Mouse (Mus musculus) kidney, embryonic 15.5 days (tissue): ENCODE results near the gene Lst1. TPM values are rescaled to one million over a fixed set of nuclear protein-coding genes. Genes with fewer than 3 reads are reported as not detected.

Experiments used
- ATAC-seq: fragments of 200-750 bp; cut with Nextera tagmentation; replicated peaks from 2 replicates; pipeline ENCODE4 v1.8.0; 2017; ENCODE audit warnings: moderate TSS enrichment; ENCODE audit not compliant: low FRiP score
- H3K27ac ChIP-seq: fragments of 300-500 bp; sonication (generic); 2 replicates; pipeline ENCODE4 v1.5.1; 2015; ENCODE audit warnings: mild to moderate bottlenecking, inconsistent platforms
- H3K27me3 ChIP-seq: fragments of 300-500 bp; sonication (generic); 2 replicates; pipeline ENCODE4 v1.6.1; 2015; ENCODE audit warnings: inconsistent platforms
- H3K36me3 ChIP-seq: fragments of 300-500 bp; sonication (generic); 2 replicates; pipeline ENCODE4 v1.6.1; 2015; ENCODE audit warnings: inconsistent platforms
- H3K4me1 ChIP-seq: fragments of 300-500 bp; sonication (generic); 2 replicates; pipeline ENCODE4 v1.6.1; 2015; ENCODE audit warnings: inconsistent platforms
- H3K4me2 ChIP-seq: fragments of 300-500 bp; sonication (generic); 2 replicates; pipeline ENCODE4 v1.6.1; 2015; ENCODE audit warnings: moderate library complexity, mild to moderate bottlenecking, inconsistent platforms
- H3K4me3 ChIP-seq: fragments of 300-500 bp; sonication (generic); replicated peaks from 2 replicates; pipeline ENCODE4 v1.5.1; 2015; ENCODE audit warnings: mild to moderate bottlenecking, inconsistent platforms
- H3K9ac ChIP-seq: fragments of 300-500 bp; sonication (generic); 2 replicates; pipeline ENCODE4 v1.6.1; 2015; ENCODE audit warnings: mild to moderate bottlenecking, inconsistent platforms
- H3K9me3 ChIP-seq: fragments of 300-500 bp; sonication (generic); replicated peaks from 2 replicates; pipeline ENCODE4 v1.6.1; 2016; ENCODE audit warnings: inconsistent platforms
- whole genome bisulfite sequencing: fragments of 180-500 bp; shearing (Covaris S2); methylation state at CpG from one replicate; pipeline ENCODE4 v1.1.7; 2015; ENCODE audit warnings: mixed read lengths; 5-methylcytosine and 5-hydroxymethylcytosine counted together
- polyA plus RNA-seq: library from polyadenylated mRNA; unstranded; fragments of >200 nt; fragmentation: Nextera tagmentation; extraction: Ambion mirVana; gene quantifications from 2 replicates; pipeline ENCODE4 v1.2.1, GENCODE M21; 2015

The Lst1 gene
- polyA plus RNA-seq, 1 experiment from 2014 or later, result 12.1 TPM

GRCm38 (mm10) chr17:35204494-35205379 lies 16.5 kb upstream of the Lst1 start, which contains the start of gene Lta:
Lta (minus strand) TSS chr17:35205351.
- Histone ChIP-seq H3K9ac (no peak within 1 kb of the TSS), H3K4me1 (peaks cover 10% of the 10 kb centered on the region), H3K9me3 (no peaks in the 10 kb centered on the region), H3K4me3 (no peak within 1 kb of the TSS), H3K27me3 (peaks cover 53% of the 10 kb centered on the region), H3K36me3 (no peaks in the 10 kb centered on the region), H3K4me2 (no peak within 1 kb of the TSS), H3K27ac (no peak within 1 kb of the TSS)
- WGBS, result 38% methylated on average over 20 of the region's 20 CpGs
- ATAC-seq, result no peak

DNA sequence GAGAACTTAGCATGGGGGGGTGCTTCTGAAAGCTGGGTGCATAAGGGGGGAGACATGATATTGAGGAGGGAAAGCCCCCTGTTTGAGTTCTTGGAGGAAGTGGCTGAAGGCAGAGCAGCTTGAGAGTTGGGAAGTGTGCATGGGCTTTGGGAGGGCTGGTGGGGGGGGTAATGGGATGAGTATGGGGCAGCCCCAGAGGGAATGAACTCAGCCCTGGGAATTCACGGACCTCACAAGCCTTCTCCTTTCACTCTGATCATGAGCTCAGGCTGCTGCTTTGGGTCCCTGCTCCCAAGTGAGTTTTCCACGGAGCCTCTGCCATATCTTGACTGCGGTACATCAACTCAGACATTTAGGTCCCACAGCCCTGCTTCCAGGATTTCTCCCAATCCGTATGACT lies 14.2 kb upstream of the Lst1 start:
- no peaks in the 10 kb centered on the region for H3K36me3 ChIP-seq
- no peak overlapping the region for H3K9ac ChIP-seq
- no peak overlapping the region for H3K4me3 ChIP-seq
- peaks cover 66% of the 10 kb centered on the region for H3K27me3 ChIP-seq
- WGBS, result 78% methylated on average over 4 of the region's 4 CpGs
- no peak for ATAC-seq
- no peaks in the 10 kb centered on the region for H3K9me3 ChIP-seq
- no peak overlapping the region for H3K4me2 ChIP-seq
- no peak overlapping the region for H3K27ac ChIP-seq
- H3K4me1 ChIP-seq, result peaks cover 10% of the 10 kb centered on the region

DNA sequence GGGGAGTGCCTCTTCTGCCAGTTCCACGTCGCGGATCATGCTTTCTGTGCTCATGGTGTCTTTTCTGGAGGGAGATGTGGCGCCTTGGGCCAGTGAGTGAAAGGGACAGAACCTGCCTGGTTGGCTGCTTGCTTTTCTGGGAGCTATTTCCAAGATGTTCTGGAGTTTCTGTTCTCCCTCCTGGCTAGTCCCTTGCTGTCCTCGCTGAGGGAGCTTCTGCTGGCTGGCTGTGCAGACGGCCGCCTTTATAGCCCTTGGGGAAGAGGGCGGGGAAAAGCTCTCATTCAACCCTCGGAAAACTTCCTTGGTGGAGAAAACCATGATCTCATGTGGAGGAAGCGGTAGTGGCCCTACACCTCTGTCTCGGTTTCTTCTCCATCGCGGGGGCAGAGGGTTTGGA lies 13.5 kb upstream of the Lst1 start, which contains the start of gene Tnf:
Tnf (minus strand) TSS at position 221 of the 400 bp plus-strand sequence.
- 29% methylated on average over 13 of the region's 13 CpGs for WGBS
- Histone ChIP-seq H3K4me2 (peak within 1 kb of the TSS; percentile 35), H3K4me3 (0 out of 2 replicates have a peak within 1 kb of the TSS, but pooled peaks have one; percentile 4), H3K36me3 (no peaks in the 10 kb centered on the region), H3K4me1 (peaks cover 10% of the 10 kb centered on the region), H3K9ac (no peak within 1 kb of the TSS), H3K9me3 (no peaks in the 10 kb centered on the region), H3K27ac (no peak within 1 kb of the TSS), H3K27me3 (peaks cover 70% of the 10 kb centered on the region)
- ATAC-seq, result no peak

GRCm38 (mm10) chr17:35201128-35201527 lies 12.9 kb upstream of the Lst1 start:
- Histone ChIP-seq H3K9me3 (no peaks in the 10 kb centered on the region), H3K27ac (no peak overlapping the region), H3K4me1 (peaks cover 12% of the 10 kb centered on the region), H3K27me3 (peaks cover 77% of the 10 kb centered on the region), H3K4me3 (no peak overlapping the region), H3K4me2 (no peak overlapping the region), H3K9ac (no peak overlapping the region), H3K36me3 (no peaks in the 10 kb centered on the region)
- no peak for ATAC-seq
- WGBS, result 62% methylated on average over 11 of the region's 11 CpGs

- H3K9me3 ChIP-seq, result no peaks in the 10 kb centered on the region
- H3K27ac ChIP-seq, result no peak overlapping the region
- no peak overlapping the region for H3K4me2 ChIP-seq
- ATAC-seq, result no peak
- peaks cover 19% of the 10 kb centered on the region for H3K4me1 ChIP-seq
- H3K4me3 ChIP-seq, result no peak overlapping the region
- 89% methylated on average over 11 of the region's 11 CpGs for WGBS
- no peaks in the 10 kb centered on the region for H3K36me3 ChIP-seq
- peaks cover 83% of the 10 kb centered on the region for H3K27me3 ChIP-seq
- H3K9ac ChIP-seq, result no peak overlapping the region
These were observed 12.2 kb upstream of the Lst1 start for GRCm38 (mm10) chr17:35200398-35200797.

DNA sequence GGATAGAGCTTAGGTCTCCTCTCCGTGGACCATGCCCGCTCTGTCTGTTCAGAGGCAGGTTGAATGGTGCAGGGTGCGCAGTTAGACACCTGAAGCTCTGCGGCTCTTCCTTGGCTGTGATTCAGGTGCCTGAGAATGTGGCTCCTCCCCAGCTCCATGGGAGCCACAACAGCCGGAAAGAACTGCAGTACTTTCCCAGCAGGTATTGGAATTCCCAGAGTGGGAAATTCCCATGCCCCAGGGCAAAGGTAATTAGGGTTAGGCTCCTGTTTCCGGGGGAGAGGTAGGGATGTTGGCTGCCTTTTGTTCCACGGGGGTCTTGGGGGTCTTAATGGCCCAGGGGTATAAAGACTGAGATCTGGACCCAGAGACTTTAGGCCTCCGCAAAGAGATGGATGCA lies 10.7 kb upstream of the Lst1 start:
- Histone ChIP-seq H3K4me3 (no peak overlapping the region), H3K4me2 (no peak overlapping the region), H3K9ac (no peak overlapping the region), H3K9me3 (no peaks in the 10 kb centered on the region), H3K4me1 (peaks cover 26% of the 10 kb centered on the region), H3K27me3 (peaks cover 88% of the 10 kb centered on the region), H3K27ac (no peak overlapping the region), H3K36me3 (no peaks in the 10 kb centered on the region)
- 31% methylated on average over 8 of the region's 8 CpGs for WGBS
- ATAC-seq, result no peak

DNA sequence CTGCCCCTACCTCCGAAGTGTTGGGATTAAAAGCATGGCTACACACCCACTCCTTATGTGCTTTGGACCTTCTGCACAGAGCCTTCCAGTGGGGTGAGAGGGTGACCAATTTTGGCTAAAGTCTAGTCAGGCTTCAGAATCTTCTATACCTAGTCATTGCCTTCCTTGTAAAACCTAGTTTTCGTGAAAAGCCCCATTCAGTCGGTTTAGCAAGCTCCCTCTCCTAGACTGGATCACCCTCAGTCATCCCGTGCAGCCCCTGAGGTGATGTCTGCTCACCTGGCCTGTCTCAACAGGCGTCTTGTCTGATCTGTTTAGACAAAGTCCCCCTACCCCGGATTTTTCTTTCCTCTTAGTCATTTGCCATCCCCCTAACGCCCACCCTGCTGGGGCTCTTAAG lies 9.8 kb upstream of the Lst1 start:
- no peaks in the 10 kb centered on the region for H3K36me3 ChIP-seq
- no peak overlapping the region for H3K4me3 ChIP-seq
- peaks cover 87% of the 10 kb centered on the region for H3K27me3 ChIP-seq
- WGBS, result 71% methylated on average over 7 of the region's 7 CpGs
- H3K9ac ChIP-seq, result no peak overlapping the region
- H3K4me1 ChIP-seq, result peaks cover 26% of the 10 kb centered on the region
- no peak overlapping the region for H3K27ac ChIP-seq
- H3K9me3 ChIP-seq, result no peaks in the 10 kb centered on the region
- ATAC-seq, result no peak
- H3K4me2 ChIP-seq, result no peak overlapping the region

DNA sequence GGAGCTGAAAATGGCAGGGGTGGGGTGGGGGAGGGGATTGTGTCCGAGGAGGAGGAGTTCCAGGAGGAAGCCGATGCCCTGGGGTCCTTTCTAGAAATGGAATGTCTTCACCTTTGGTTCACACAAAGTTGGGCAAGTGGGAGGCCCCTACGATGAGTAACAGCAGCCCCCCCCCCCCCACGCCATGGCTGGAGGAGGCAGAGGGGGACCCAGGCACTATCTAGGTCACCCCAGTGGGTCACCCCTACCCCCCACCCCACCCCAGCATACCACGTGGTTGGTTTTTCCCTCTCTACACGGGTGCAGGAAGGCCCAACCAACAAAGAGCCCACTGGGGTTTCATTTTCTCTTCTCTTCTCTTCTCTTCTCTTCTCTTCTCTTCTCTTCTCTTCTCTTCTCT lies 8.9 kb upstream of the Lst1 start:
- Histone ChIP-seq H3K27ac (no peak overlapping the region), H3K4me1 (peaks cover 26% of the 10 kb centered on the region), H3K36me3 (no peaks in the 10 kb centered on the region), H3K27me3 (peaks cover 78% of the 10 kb centered on the region), H3K9me3 (no peaks in the 10 kb centered on the region), H3K9ac (no peak overlapping the region), H3K4me3 (no peak overlapping the region), H3K4me2 (no peak overlapping the region)
- ATAC-seq, result no peak
- WGBS, result 46% methylated on average over 6 of the region's 6 CpGs

DNA sequence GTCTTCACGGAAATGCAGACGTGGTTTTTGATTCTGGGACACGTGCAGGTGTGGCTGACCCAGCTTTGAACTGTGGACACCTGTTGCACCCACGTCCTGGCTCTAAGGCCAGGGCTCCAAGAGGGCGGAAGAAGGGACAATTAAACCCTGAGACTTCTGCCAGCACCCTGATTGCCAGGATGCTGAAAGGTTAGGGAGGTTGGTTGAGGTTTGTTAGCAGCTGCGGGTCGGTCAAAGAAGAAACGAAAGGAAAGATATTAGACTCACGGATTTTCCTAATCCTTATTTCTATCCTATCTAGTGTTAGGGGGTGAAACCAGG lies 8.0 kb upstream of the Lst1 start:
- no peaks in the 10 kb centered on the region for H3K9me3 ChIP-seq
- H3K27ac ChIP-seq, result no peak overlapping the region
- no peaks in the 10 kb centered on the region for H3K36me3 ChIP-seq
- 29% methylated on average over 9 of the region's 9 CpGs for WGBS
- ATAC-seq, result 0 out of 2 replicates have a peak, but pooled peaks have one; percentile 31
- H3K9ac ChIP-seq, result no peak overlapping the region
- H3K4me1 ChIP-seq, result peaks cover 22% of the 10 kb centered on the region
- peaks cover 70% of the 10 kb centered on the region for H3K27me3 ChIP-seq
- H3K4me3 ChIP-seq, result peak overlapping the region; percentile 49
- peak overlapping the region; percentile 83 for H3K4me2 ChIP-seq

- Histone ChIP-seq H3K36me3 (no peaks in the 10 kb centered on the region), H3K4me3 (peak overlapping the region; percentile 49), H3K27ac (no peak overlapping the region), H3K9ac (peak overlapping the region; percentile 37), H3K4me2 (peak overlapping the region; percentile 83), H3K4me1 (peaks cover 22% of the 10 kb centered on the region), H3K9me3 (no peaks in the 10 kb centered on the region), H3K27me3 (peaks cover 65% of the 10 kb centered on the region)
- peak; percentile 81 for ATAC-seq
- WGBS, result 1% methylated on average over 66 of the region's 66 CpGs
These were observed 7.5 kb upstream of the Lst1 start for GRCm38 (mm10) chr17:35195631-35196320.

GRCm38 (mm10) chr17:35194844-35195630 lies 6.8 kb upstream of the Lst1 start:
- Histone ChIP-seq H3K4me1 (peaks cover 22% of the 10 kb centered on the region), H3K27ac (no peak overlapping the region), H3K4me2 (peak overlapping the region; percentile 83), H3K9me3 (no peaks in the 10 kb centered on the region), H3K4me3 (peak overlapping the region; percentile 49), H3K36me3 (no peaks in the 10 kb centered on the region), H3K9ac (peak overlapping the region; percentile 37; the same call in 1 of the 2 replicates), H3K27me3 (peaks cover 57% of the 10 kb centered on the region)
- peak; percentile 53 for ATAC-seq
- 43% methylated on average over 19 of the region's 19 CpGs for WGBS
